Mouse (Mus musculus) hindbrain, embryonic 15.5 days (tissue): ENCODE measurements at regions not wholly inside any gene's neighbourhood (a gene's known extent, or its start where the extent isn't known, plus 50 kb on each side); places are given as distances from the start of the nearest gene placed in this dataset.
A peak's percentile ranks its signal among the peaks of the same experiment; 100 is the strongest.

ENCODE experiments used
- ATAC-seq: fragments of 200-750 bp; cut with Nextera tagmentation; 2 replicates; pipeline ENCODE4 v1.8.0; 2017; ENCODE audit warnings: low read depth, moderate number of reproducible peaks, moderate TSS enrichment; ENCODE audit not compliant: low FRiP score
- H3K27ac ChIP-seq: fragments of 300-500 bp; sonication (generic); replicated peaks from 2 replicates; pipeline ENCODE4 v1.5.1; 2015; ENCODE audit warnings: mild to moderate bottlenecking, inconsistent platforms
- H3K27me3 ChIP-seq: fragments of 300-500 bp; sonication (generic); 2 replicates; pipeline ENCODE4 v1.6.1; 2015; ENCODE audit warnings: control low read depth, inconsistent platforms
- H3K36me3 ChIP-seq: fragments of 300-500 bp; sonication (generic); 2 replicates; pipeline ENCODE4 v1.6.1; 2015; ENCODE audit warnings: control low read depth, inconsistent platforms
- H3K4me1 ChIP-seq: fragments of 300-500 bp; sonication (generic); replicated peaks from 2 replicates; pipeline ENCODE4 v1.6.1; 2015; ENCODE audit warnings: control low read depth, inconsistent platforms
- H3K4me2 ChIP-seq: fragments of 300-500 bp; sonication (generic); 2 replicates; pipeline ENCODE4 v1.6.1; 2015; ENCODE audit warnings: moderate library complexity, mild to moderate bottlenecking, inconsistent platforms
- H3K4me3 ChIP-seq: fragments of 300-500 bp; sonication (generic); 2 replicates; pipeline ENCODE4 v1.5.1; 2015; ENCODE audit warnings: mild to moderate bottlenecking, inconsistent platforms
- H3K9ac ChIP-seq: fragments of 300-500 bp; sonication (generic); 2 replicates; pipeline ENCODE4 v1.6.1; 2015; ENCODE audit warnings: inconsistent platforms
- H3K9me3 ChIP-seq: fragments of 300-500 bp; sonication (generic); 2 replicates; pipeline ENCODE4 v1.6.1; 2016; ENCODE audit warnings: control low read depth, inconsistent platforms
- WGBS: fragments of 180-500 bp; shearing (Covaris S2); methylation state at CpG from one replicate; pipeline ENCODE4 v1.1.7; 2015; 5-methylcytosine and 5-hydroxymethylcytosine counted together

GRCm38 (mm10) chr19:37754024-37754423 is 56.4 kb downstream of the Cyp26a1 start:
- no peak overlapping the region for H3K4me3 ChIP-seq
- H3K36me3 ChIP-seq: no peaks in the 10 kb centered on the region
- H3K9me3 ChIP-seq: no peaks in the 10 kb centered on the region
- whole genome bisulfite sequencing: 92% methylated on average over 9 of the region's 9 CpGs
- H3K4me2 ChIP-seq: no peak overlapping the region
- H3K27ac ChIP-seq: no peak overlapping the region
- H3K27me3 ChIP-seq: no peaks in the 10 kb centered on the region
- no peaks in the 10 kb centered on the region for H3K4me1 ChIP-seq
- ATAC-seq: no peak
- H3K9ac ChIP-seq: no peak overlapping the region

- H3K4me2 ChIP-seq: no peak overlapping the region
- H3K4me3 ChIP-seq: no peak overlapping the region
- H3K36me3 ChIP-seq: no peaks in the 10 kb centered on the region
- no peaks in the 10 kb centered on the region for H3K27me3 ChIP-seq
- no peak for ATAC-seq
- H3K27ac ChIP-seq: no peak overlapping the region
- no peak overlapping the region for H3K9ac ChIP-seq
- H3K9me3 ChIP-seq: no peaks in the 10 kb centered on the region
- WGBS: 88% methylated on average over 3 of the region's 3 CpGs
- H3K4me1 ChIP-seq: no peaks in the 10 kb centered on the region
These were observed 57.8 kb downstream of the Cyp26a1 start for GRCm38 (mm10) chr19:37755372-37755771.

GRCm38 (mm10) chr19:37769376-37769775 is 71.8 kb downstream of the Cyp26a1 start:
- Histone ChIP-seq H3K4me2 (no peak overlapping the region), H3K9me3 (no peaks in the 10 kb centered on the region), H3K9ac (no peak overlapping the region), H3K27me3 (no peaks in the 10 kb centered on the region), H3K27ac (no peak overlapping the region), H3K4me1 (no peaks in the 10 kb centered on the region), H3K36me3 (no peaks in the 10 kb centered on the region), H3K4me3 (no peak overlapping the region)
- 93% methylated on average over 4 of the region's 4 CpGs for WGBS
- no peak for ATAC-seq

GRCm38 (mm10) chr19:37771956-37772355 is 74.4 kb downstream of the Cyp26a1 start:
- H3K9ac ChIP-seq: no peak overlapping the region
- no peak for ATAC-seq
- no peaks in the 10 kb centered on the region for H3K4me1 ChIP-seq
- no peaks in the 10 kb centered on the region for H3K27me3 ChIP-seq
- no peak overlapping the region for H3K27ac ChIP-seq
- H3K36me3 ChIP-seq: no peaks in the 10 kb centered on the region
- no peak overlapping the region for H3K4me3 ChIP-seq
- H3K4me2 ChIP-seq: no peak overlapping the region
- WGBS: 94% methylated on average over 6 of the region's 6 CpGs
- H3K9me3 ChIP-seq: no peaks in the 10 kb centered on the region

GRCm38 (mm10) chr19:37774551-37774950 is 77.0 kb downstream of the Cyp26a1 start:
- Histone ChIP-seq H3K27ac (no peak overlapping the region), H3K9me3 (no peaks in the 10 kb centered on the region), H3K4me3 (no peak overlapping the region), H3K4me1 (no peaks in the 10 kb centered on the region; the same call in 1 of the 2 replicates), H3K9ac (no peak overlapping the region), H3K36me3 (no peaks in the 10 kb centered on the region), H3K27me3 (no peaks in the 10 kb centered on the region), H3K4me2 (no peak overlapping the region)
- 92% methylated on average over 4 of the region's 4 CpGs for WGBS
- ATAC-seq: no peak

- Histone ChIP-seq H3K9ac (no peak overlapping the region), H3K4me3 (no peak overlapping the region), H3K27ac (no peak overlapping the region), H3K4me2 (no peak overlapping the region), H3K4me1 (no peaks in the 10 kb centered on the region; the same call in 1 of the 2 replicates), H3K36me3 (no peaks in the 10 kb centered on the region), H3K9me3 (no peaks in the 10 kb centered on the region), H3K27me3 (no peaks in the 10 kb centered on the region)
- WGBS: 82% methylated on average over 1 of the region's 1 CpGs
- ATAC-seq: no peak
These were observed 77.4 kb downstream of the Cyp26a1 start for GRCm38 (mm10) chr19:37774966-37775365.

- H3K9ac ChIP-seq: no peak overlapping the region
- WGBS: 26% methylated on average over 6 of the region's 6 CpGs
- H3K4me1 ChIP-seq: no peaks in the 10 kb centered on the region; the same call in 1 of the 2 replicates
- no peaks in the 10 kb centered on the region for H3K27me3 ChIP-seq
- H3K4me3 ChIP-seq: no peak overlapping the region
- H3K27ac ChIP-seq: no peak overlapping the region
- no peak overlapping the region for H3K4me2 ChIP-seq
- peak; percentile 65; the same call in 1 of the 2 replicates for ATAC-seq
- no peaks in the 10 kb centered on the region for H3K9me3 ChIP-seq
- H3K36me3 ChIP-seq: no peaks in the 10 kb centered on the region
These were observed 80.4 kb downstream of the Cyp26a1 start for GRCm38 (mm10) chr19:37777961-37778360.

GRCm38 (mm10) chr19:37778568-37778967 is 81.0 kb downstream of the Cyp26a1 start:
- Histone ChIP-seq H3K27ac (no peak overlapping the region), H3K4me2 (no peak overlapping the region), H3K9me3 (no peaks in the 10 kb centered on the region), H3K4me3 (no peak overlapping the region), H3K27me3 (no peaks in the 10 kb centered on the region), H3K36me3 (no peaks in the 10 kb centered on the region), H3K9ac (no peak overlapping the region), H3K4me1 (no peaks in the 10 kb centered on the region; the same call in 1 of the 2 replicates)
- 85% methylated on average over 4 of the region's 4 CpGs for WGBS
- no peak for ATAC-seq

GRCm38 (mm10) chr19:37788540-37788939 is 90.9 kb downstream of the Cyp26a1 start:
- no peaks in the 10 kb centered on the region for H3K9me3 ChIP-seq
- WGBS: 88% methylated on average over 3 of the region's 3 CpGs
- H3K4me2 ChIP-seq: no peak overlapping the region
- no peak overlapping the region for H3K4me3 ChIP-seq
- H3K27me3 ChIP-seq: no peaks in the 10 kb centered on the region
- peaks cover 11% of the 10 kb centered on the region for H3K4me1 ChIP-seq
- no peak for ATAC-seq
- H3K27ac ChIP-seq: no peak overlapping the region
- H3K36me3 ChIP-seq: no peaks in the 10 kb centered on the region
- H3K9ac ChIP-seq: no peak overlapping the region

GRCm38 (mm10) chr19:37789576-37790180 is 92.1 kb downstream of the Cyp26a1 start:
- Histone ChIP-seq H3K9ac (no peak overlapping the region), H3K4me2 (no peak overlapping the region), H3K9me3 (no peaks in the 10 kb centered on the region), H3K27me3 (no peaks in the 10 kb centered on the region), H3K27ac (no peak overlapping the region), H3K4me3 (no peak overlapping the region), H3K4me1 (peaks cover 11% of the 10 kb centered on the region), H3K36me3 (no peaks in the 10 kb centered on the region)
- WGBS: 46% methylated on average over 12 of the region's 12 CpGs
- no peak for ATAC-seq

- peak overlapping the region; percentile 17 for H3K4me3 ChIP-seq
- no peak overlapping the region for H3K27ac ChIP-seq
- ATAC-seq: no peak
- H3K9ac ChIP-seq: no peak overlapping the region
- H3K9me3 ChIP-seq: no peaks in the 10 kb centered on the region
- peaks cover 11% of the 10 kb centered on the region for H3K4me1 ChIP-seq
- H3K27me3 ChIP-seq: no peaks in the 10 kb centered on the region
- 18% methylated on average over 24 of the region's 24 CpGs for WGBS
- H3K4me2 ChIP-seq: peak overlapping the region; percentile 45
- no peaks in the 10 kb centered on the region for H3K36me3 ChIP-seq
These were observed 92.9 kb downstream of the Cyp26a1 start for GRCm38 (mm10) chr19:37790281-37791073.

GRCm38 (mm10) chr19:37793176-37793575 is 95.6 kb downstream of the Cyp26a1 start:
- Histone ChIP-seq H3K9me3 (no peaks in the 10 kb centered on the region), H3K4me1 (peaks cover 11% of the 10 kb centered on the region), H3K9ac (no peak overlapping the region), H3K4me3 (no peak overlapping the region), H3K36me3 (no peaks in the 10 kb centered on the region), H3K4me2 (no peak overlapping the region), H3K27ac (no peak overlapping the region), H3K27me3 (no peaks in the 10 kb centered on the region)
- WGBS: 75% methylated on average over 9 of the region's 9 CpGs
- ATAC-seq: no peak
